Mouse (Mus musculus) CD4-positive, CD25-positive, alpha-beta regulatory T cell, adult 2 months (primary cell): Measurements from ENCODE around the gene C330021F23Rik.

Experiments
- DNase-seq: peaks from one replicate; pipeline ENCODE4 v3.0.0-alpha.2; 2012; ENCODE audit warnings: low read depth, low spot score

C330021F23Rik gene

GRCm38 (mm10) chr8:3587391-3588257, 19.8 kb downstream of the C330021F23Rik start:
- DNase-seq: peak; percentile 56

GRCm38 (mm10) chr8:3588258-3588633, 20.5 kb downstream of the C330021F23Rik start:
- no peak for DNase-seq

DNA sequence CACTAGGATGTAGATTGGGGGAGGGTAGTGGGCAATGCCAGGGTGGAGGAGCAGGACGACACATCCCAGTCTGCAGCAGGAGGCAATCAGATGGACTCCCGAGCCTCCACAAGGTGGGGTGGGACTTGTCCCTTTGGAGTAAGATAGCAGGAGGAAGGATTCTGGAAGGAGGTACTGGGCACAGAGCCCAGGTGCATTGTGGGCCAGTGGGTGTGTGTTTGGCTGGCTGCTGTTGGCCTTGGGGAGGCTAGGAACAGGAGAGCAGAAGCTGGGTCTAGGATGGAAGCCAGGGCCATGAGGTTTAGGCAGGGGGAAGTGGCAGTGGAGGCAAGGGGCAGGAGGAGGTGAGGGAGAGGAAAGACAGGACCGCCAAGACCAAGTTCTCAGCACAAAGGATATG, 25.7 kb downstream of the C330021F23Rik start:
- no peak for DNase-seq

DNA sequence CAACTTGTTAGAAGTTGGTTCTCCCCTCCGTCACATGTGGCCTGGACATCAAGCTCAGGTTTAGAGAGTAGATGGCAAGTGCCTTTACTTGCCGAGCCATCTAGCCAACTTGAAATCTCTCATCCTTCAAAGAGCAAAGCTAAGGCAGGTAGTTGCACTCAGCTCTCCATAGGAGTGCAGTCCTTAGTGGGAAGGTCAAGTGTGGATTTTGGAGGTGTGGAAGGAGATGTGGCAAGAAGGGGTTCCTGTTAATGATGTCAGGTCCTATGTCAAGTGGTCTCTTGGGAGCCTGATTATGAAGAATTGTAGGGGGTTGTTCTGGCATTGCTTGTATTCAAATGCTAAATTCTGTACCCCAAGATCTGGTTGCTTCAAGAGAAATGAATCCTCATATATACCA, 26.7 kb downstream of the C330021F23Rik start:
- no peak for DNase-seq

- DNase-seq: no peak
Measured at GRCm38 (mm10) chr8:3598054-3598453, 30.3 kb downstream of the C330021F23Rik start.

DNA sequence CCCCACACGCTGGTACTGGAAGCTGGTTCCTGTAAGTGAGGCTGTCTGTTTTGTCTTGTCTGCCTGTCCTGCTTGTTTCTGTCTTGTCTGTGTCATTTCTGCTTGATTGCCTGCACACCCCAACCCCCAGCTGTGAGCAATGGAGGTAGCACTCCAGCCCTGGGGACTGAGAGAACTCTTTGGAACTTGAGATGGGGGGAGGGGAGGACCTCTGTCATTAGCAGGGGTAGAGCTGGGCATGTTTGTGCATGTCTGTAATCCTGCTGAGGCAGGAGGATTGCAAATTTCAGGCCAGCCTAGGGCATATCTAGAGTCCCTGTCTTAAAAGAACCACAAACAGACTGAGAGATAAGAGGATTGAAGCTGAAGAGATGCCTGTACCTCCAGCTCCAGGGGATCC, 31.4 kb downstream of the C330021F23Rik start:
- no peak for DNase-seq

DNA sequence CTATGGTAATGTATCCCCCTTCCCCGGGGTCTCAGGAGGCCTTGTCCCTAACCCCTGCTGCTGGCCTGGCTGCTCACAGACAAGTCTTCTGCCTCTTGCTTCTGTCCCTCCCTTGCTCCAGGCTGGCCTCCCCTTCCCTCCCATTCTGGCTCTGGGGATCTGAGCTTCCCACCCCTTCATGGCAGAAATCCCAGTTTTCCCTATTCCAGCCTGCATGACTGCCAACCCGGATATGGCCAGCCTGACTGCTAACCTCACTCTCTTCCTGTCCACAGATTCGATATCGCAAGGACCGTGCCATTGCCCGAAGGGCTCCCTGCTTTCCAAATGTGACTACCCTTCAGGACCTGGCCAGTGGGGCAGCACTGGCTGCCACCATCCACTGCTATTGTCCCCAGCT, 32.6 kb downstream of the C330021F23Rik start:
- no peak for DNase-seq

DNA sequence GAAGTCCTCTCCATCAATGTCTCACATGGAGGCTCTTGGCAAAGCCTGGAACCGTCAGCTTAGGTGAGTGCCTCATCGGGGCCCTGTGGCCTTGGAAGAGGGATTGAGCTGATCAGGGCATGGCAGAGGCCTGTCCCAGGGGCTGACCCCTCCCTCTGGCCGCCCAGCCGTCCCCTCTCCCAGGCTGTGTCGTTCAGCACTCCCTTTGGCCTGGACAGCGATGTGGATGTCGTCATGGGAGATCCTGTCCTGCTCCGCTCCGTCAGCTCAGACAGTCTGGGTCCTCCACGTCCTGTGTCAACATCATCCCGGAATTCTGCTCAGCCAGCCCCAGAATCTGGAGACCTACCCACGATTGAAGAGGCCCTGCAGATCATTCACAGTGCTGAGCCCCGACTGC, 35.6 kb downstream of the C330021F23Rik start:
- no peak for DNase-seq

- no peak for DNase-seq
Measured at GRCm38 (mm10) chr8:3606593-3606992, 38.8 kb downstream of the C330021F23Rik start.

- DNase-seq: no peak
Measured at GRCm38 (mm10) chr8:3607822-3608221, 40.0 kb downstream of the C330021F23Rik start.

GRCm38 (mm10) chr8:3609046-3609815, 41.4 kb downstream of the C330021F23Rik start:
- no peak for DNase-seq

DNA sequence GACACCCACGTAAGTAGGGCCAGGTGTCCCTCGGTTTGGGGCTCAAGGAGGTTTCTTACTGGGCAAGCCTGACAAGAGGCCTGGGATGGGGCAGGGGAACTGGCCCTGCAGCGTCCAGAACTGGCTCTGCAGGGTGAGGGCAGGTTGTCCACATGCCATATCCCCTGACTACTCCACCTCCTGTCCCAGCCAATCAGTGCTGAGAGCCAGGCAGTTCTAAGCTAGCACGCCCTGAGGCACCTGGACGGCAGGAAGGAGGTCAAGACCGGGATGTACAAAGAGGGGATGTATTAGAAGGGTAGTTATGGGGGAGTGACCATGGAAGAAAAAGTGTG, 42.0 kb downstream of the C330021F23Rik start:
- no peak for DNase-seq

- DNase-seq: peak; percentile 99
Measured at GRCm38 (mm10) chr8:3621199-3621970, 53.6 kb downstream of the C330021F23Rik start, which contains the start of the genes Xab2 and Pet100. Gene Xab2 (minus strand): TSS chr8:3621316. Gene Pet100 (plus strand): TSS chr8:3621548.

- peak; percentile 6 for DNase-seq
Measured at GRCm38 (mm10) chr8:3622119-3622518, 54.3 kb downstream of the C330021F23Rik start.

DNA sequence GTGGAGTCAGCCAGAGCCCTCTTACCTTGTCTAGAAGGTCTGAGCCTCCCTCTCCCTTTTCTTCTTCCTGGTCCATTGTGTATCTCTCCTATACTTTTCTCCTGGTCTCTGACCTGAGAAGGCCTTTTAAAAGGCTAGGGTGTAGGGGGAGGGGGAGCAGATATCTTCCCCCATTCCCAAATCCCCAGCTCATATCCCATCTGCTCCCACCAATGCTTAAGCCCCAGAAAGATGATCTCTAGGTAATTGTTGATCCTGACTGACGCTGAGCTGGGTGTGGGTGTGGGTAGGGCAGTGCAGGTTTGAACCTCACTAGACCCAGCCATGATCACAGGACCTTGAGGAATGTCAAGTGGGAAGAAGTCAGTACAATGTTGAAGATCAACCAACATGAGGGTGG, 57.7 kb downstream of the C330021F23Rik start, which contains the start of gene Pcp2:
Gene Pcp2 (minus strand): TSS at position 101 of the 400 bp plus-strand sequence.
- DNase-seq: no peak

DNA sequence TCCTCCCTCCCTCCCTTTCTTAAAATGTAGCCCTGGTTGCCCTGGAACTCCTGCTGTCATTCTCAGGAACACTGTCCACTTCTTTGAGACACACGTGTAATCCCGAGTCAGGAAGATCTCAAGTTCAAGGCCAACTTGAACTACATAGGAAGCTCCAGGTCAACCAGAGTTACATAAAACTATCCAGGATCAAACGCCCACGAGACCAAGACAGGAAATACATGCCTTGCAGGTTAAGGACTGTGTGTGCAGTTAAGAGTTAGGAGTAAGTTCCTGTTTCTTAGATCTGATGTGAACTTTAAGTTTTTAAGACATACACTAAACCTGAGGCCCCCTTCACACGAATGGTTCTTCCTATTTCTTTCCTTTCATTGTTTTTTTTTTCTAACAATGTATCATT, 59.2 kb downstream of the C330021F23Rik start:
- DNase-seq: no peak

DNA sequence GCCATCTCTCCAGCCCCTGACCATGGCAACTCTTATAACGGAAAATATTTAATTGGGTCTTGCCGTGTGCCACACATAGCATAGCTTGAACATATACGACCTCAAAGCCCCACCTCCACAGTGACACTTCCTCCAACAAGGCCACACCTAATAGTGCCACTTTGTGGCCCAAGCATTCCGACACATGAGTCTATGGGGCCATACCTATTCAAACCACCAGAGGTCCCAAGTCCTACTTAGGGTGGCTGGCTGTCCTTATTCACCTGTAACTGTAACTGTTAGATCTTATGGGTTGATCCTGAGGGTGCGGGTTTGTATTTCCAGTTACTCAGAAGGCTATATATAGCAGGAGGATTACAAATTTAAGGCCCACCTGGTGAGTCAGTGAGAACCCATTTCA, 60.2 kb downstream of the C330021F23Rik start:
- peak; percentile 67 for DNase-seq

DNA sequence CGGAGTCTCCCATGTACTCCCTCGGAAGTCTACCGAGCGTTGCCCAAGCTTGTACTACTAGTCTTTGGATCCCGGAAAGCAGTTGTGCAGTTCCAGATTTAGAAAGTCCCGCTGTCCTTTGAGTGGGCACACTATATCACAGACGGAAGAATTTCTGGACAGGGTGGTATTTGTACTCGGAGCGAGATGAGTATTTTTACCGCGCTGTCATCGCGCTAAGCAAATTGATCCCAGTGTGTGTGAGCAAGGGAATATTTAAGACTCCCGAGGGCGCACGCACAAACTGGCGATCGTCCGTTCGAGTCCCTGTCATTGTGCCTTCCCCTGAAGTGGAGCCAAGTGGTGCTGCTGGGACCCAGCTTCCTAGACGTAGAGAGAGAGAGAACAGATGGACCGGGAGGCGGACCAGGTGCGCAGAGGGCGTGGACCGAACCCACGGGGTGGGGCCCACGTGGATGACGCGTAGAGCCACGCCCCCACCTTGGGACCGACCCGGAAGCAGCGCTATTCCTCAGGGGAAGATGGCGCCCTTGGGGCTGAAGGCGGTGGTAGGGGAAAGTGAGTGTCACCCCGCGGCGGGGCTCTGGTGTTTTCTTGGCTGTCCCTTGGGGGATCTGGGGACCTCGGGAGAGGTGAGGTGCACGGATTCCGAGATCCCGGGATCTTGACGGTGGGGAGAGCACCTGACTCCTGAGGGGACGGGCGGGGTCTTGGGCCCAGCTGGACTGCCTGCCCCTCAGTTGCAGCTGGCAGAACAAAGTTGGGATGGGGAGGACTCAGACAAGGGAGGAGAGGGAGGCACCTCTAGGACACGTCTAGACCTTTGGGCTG, 63.1 kb downstream of the C330021F23Rik start, which contains the start of gene Stxbp2:
Gene Stxbp2 (plus strand): TSS at position 309 of the 831 bp plus-strand sequence.
- peak; percentile 95 for DNase-seq

DNA sequence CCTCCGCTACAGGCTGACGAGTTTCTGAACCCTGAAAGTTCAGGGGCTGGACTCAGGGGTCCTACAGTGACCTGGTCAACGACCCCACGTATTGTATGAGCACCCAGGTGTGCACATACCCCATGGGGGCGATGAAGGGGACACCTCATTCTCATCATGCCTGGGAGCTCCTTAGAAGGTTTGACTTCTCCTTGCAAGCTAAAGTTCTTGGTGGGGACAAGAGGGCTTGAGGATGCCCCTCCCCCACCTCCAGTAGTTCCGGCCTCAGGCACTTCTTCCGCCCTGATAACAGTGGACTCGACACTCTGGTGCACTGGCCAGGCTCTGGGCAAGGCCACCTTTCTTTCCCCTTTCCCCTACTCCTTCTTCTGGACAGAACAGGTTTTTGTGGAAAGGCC, 63.7 kb downstream of the C330021F23Rik start:
- DNase-seq: peak; percentile 38
